Mouse (Mus musculus): ENCODE data around the gene Pemt.

Pemt gene

DNA sequence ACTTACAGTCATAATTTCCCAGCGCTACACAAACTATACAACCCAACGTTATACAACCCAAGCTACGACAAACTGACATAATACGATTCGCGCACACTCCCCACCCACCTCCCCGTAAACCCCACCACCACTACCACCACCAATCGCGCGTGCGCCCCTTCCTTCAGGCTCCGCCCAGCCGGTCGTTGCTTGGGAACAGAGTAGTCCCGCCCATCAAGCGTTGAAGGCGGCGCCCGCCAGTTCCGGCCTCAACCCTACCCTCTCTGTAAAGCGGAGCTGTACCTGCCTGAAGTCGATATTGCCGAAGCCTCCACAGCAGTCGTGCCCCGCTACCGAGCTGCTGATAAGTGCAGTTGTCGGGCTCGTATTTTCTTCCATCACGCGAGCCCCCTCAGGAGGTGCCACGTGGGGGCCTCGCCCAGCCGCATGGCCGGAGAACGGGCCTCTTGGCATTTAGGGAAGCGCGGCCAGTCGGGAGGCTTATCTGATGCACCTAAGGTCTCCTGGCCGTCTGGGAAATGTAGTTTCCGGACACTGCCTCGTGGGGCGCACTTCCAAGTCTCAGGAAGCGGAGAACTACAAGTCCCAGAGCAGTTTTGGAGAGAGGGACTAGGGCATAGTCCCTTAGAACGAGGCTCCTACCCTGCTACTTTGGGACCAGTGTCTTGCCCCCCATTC is at the start of gene Pemt:
Gene Pemt, minus strand, starts transcription at position 432 of the 678 bp plus-strand sequence.
- DNase-seq (ENCODE audit: low read depth), result peak; percentile 98

DNA sequence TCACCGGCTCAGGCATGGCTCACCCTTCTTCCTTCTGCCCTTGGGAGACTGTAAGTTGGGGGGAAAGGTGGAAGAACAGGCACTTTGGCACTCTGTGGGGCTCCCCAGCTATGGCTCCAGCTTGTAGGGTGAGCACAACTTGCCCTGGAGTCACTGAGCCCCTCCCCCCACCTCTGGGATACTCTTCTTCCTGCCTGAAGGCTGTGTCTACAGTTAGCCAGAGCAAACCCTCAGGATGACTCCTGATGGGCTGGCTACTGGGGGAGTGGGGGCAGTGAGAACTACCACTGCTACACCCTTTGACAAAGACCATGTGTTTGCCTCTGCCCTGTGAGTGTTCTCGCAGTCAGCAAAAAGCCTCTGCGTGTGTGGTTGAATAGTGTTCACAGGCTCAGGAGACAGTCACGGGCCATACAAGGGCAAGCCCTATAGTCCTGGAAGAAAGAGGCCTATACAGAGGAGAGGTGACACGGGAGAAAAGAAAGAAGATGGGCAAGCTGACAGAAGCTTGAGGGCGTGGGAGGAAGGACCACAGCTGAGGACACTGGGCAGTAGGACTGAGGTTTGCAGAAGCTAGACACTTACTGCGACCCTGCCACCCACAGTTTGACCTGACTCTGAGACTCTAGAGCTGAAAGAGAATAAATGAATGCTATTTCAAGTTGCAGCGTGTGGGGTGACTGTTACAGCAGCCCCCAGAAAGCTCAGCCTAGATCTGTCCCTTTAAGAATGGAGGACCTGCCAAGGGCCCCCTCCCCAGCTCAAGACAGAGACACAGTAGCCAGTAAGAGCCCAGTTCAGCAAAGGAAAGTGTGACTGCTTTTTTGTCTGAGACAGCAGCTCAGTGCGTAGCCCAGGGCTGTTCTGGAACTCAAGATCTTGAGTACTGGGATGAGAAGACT is 48.9 kb upstream of the Pemt start:
- DNase-seq (ENCODE audit: low read depth), result no peak

DNA sequence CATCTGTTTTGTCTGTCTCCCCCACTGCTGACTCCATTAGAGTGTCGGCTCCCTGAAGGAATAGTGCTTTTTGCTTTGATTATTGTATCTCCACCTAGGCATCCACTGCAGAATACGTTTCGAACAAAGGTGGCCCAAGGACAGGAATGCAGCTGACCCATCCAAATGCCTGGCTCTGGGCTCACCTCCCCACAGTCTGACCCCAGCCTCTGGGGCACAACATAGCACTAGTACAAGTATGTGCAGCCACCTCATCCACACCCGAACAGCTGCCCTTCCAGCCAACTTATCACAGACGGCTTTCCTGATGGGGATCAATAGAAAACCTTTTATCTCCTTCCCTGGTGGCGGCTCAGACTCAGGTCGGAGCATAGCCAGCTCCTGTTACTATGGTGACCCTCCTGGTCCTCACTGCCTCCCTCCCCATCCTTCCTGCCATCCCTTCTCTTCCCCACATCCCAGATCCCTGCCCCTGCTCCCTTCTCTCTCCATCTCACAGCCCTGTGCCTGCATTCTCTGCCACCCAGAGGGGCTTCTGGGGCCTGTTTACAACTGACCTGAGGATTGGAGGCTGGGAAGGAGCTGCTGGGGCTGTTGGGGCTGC is 47.8 kb upstream of the Pemt start:
- no peak for DNase-seq (ENCODE audit: low read depth)

DNA sequence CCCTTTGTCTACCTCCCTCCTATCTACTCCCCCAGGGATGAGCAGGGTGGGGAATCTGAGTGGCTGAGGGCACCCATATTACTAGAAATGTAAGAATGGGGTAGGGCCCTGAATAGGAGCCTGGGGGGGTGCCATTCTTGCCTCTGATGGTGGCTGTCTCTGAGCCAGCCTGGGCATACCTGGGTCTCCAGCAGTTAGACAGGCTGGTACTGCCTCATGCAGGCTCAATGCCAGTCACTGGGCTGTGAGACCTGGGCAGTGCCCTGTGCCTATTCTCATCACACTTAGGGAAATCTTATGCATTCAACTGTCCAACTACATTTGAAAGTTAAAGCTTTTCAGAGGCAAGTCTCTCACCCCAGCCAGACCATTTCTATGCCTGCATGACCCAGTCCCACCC is 46.9 kb upstream of the Pemt start:
- DNase-seq (ENCODE audit: low read depth), result no peak

DNA sequence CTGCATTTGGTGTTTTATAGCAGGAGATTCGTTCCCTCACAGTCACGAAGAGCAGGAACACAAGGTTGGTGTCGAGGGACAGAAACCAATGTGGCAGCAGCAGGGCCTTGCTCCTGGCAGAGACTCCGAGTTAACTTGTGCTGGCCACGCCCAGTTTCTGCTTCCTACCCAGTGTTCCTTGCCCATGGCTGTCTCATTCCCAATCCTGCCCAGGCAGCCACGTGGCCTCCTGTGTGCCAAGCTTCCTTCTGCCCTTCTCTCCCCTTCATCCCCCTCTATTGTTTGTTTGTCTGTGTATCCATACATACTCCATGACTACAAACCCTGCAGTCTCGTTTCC is 45.1 kb upstream of the Pemt start:
- DNase-seq (ENCODE audit: low read depth), result no peak

DNA sequence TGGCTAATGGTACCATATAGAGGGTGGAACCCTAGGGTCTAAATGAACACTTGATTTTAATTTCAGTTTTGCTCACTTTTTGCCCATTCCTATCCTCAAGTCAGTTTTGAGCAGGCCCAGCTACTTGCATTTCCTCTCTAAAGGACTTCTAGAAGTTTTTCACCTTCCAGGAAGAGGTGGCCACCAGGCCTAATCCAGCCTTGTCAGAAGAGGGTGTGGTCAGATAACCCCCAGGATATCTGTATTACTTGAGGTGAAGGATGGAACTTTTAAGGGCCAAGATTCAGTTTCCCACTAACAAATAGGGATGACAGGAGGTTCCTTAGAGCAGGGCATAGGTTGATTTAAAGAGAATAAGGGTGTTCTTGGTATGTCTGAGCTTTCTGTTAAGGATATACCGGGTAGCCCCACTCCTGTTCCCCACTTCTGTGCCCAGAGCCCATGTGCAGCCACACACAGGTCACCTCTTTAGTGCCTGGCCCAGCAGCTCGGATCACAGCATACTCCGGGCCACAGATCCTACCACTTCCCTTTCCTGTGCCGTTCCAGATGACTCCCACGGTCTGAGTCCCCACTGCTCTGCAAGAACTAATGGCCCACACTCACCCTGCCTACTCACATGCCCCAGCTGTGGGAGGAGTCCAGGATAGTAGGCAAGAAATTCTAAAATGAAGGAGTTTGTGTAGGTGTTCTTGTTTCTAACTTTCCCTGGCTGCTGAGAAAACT is 44.6 kb upstream of the Pemt start:
- no peak for DNase-seq (ENCODE audit: low read depth)

DNA sequence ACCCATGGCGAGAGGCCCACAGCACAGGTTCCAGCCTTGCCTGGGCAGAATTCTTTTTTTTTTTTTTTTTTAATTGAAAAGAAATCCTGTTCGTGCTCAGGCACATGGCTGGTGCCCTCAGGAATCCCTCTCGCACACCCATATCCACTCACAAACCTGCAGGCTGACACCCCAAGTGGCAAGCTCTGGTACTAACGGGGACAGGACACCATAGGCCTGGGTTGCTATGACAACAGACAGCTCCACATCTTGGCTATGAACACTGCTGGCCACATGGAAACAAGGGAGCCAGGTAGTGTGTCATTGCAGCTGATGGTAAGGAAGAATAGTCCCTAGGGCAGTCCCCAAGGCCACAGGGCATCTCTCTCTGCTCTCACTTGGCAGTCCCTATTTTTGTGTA is 42.7 kb upstream of the Pemt start:
- DNase-seq (ENCODE audit: low read depth), result no peak

DNA sequence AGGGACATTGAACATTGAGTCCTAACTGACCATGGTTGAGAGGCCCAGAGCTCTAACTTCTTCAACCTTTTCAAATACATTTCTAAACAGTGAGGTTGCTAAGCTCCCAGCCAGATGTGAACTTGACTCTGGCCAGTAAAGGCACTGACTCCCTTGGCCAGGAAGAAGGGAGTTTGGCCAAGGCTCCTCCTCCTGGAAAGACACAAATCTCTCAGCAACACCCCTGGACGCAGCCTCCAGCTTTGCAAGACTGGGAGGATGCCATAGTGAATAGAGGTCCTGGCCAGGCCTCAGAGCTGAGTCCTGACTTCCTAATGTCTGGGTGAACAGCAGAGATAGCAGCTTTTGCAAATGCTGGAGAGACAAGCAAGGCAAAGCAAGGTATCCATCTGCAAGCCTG is 40.4 kb upstream of the Pemt start:
- DNase-seq (ENCODE audit: low read depth), result no peak

DNA sequence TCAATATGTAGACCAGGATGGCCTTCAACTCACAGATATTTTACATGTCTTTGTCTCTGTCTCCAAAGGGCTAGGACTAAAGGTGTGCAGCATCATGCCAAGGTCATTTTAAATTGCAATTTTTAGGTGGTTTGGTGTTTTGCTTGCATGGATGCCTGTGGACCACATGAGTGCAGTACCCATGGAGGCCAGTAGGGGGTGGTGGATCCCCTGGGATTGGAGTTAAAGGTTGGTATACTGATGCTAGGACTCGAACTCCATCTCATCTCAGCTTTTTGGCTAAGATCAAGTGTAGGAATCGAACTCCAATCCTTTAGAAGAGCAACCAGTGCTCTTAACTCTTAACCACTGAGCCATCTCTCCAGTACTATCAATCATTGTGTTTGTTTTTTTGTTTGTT is 38.3 kb upstream of the Pemt start:
- DNase-seq (ENCODE audit: low read depth), result peak; percentile 82

DNA sequence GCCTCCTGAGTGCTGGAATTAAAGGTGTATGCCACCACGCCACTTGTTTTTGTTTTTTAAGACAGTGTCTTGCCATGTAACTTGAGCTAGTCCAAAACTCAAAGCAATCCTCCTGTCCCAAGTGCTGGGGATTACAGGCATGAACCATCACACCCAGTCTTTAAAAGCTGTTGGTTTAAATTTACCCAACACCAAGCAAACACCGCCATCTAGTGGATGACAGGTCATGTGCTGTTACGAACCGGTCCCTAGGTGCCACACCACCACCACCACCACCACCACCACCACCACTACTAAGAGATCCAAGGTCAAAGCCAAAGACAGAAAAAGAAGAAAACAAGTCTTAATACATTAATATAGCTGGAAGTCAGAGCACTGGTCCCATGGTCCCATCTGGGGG is 30.5 kb upstream of the Pemt start:
- peak; percentile 89 for DNase-seq (ENCODE audit: low read depth)

DNA sequence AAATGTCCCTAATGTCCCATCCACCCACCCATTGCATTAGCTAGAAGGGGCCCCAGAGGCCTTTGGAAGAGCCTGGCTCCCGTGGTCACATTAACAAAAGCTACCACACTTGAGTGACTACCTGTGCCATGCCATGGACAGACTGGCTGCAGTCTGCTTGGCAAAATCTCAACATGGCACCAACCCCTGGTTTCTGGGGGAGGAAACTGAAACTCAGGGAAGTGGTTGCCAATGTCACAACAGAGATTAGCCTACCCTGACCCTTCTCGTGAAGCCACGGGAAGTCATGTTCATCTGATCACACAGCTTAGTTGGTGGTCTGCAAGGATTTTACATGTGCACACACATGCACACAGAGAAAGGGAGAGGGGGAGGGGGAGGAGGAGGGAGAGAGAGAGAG is 29.9 kb upstream of the Pemt start:
- DNase-seq (ENCODE audit: low read depth), result no peak

DNA sequence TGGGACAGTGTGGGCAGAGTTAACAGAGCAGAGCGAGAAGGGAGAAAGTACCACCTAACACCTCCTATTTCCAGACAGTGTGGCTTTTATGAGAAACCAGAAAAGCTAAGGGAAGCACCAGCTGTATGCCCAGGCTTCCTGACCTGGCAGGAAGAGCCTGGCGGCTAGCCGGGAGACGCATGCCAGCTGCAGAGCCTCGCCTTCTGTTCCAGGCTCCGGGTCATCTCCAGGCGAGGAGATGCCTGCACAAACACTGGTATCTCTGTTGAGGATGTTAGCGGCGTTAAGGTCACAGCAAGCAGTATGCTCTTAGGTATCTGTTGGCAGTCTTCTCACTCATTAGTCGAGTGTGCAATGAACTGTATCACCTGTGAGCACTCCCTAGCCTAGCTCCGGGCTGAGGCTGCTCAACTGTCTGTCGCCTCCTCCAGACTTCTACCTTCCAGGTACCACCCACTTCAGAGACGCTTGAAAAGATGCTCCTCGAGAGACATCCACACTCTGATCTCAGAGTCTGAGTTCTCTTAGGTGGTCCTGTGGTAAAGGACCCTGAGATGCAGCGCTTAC is 27.7 kb upstream of the Pemt start:
- DNase-seq (ENCODE audit: low read depth), result no peak

DNA sequence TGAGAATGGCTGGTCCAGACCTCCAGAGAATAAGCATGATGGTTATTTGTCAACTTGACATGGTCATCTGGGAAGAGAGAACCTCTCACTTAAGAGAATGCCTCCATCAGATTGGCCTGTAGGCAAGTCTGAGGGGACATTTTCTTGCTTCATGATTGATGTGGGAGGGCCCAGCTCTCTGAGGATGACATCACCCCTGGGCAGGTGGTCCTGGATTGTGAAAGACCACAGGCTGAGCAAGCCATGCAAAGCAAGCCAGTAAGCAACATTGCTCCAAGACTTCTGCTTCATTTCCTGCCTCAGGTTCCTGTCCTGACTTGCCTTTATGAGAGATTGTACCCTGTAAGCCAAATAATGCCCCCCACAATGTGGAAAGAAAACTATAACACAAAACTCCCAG is 26.8 kb upstream of the Pemt start:
- no peak for DNase-seq (ENCODE audit: low read depth)

DNA sequence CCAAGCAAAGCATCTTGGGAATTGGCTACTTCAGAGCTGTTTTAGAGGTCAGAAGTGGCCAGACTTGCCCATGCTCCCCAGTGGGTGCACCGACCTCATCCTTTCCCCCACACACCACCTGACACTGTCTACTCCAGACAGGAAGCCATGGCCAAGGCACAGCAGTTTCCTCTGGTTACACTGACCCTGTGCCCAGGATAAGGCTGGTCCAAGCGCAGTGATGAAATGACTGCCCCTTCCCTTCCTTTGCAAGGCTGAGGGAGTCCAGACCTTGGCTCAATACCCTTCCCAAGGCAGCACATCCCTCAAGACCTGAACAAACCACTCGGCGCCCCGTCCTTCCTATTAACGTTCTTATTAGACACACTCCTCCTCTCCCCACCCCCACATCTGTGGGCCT is 24.9 kb upstream of the Pemt start:
- no peak for DNase-seq (ENCODE audit: low read depth)

DNA sequence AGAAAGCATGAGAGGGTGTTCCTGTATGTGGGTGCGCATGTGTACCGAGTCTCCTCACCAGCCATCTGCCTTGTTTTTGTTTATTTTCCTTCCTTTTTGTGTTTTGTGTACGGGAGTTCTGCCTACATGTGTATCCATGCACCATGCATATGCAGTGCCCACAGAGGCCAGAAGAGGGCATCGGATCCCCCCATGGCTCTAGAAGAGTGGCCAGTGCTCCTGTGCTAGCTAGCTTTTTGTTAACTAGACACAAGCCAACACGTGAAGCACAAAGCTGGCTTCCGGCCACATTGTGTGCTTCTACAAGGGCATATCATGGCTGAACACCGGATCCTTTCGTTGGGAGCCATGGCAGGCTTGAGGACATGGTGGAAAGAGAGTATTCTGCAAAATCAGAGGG is 24.3 kb upstream of the Pemt start:
- DNase-seq (ENCODE audit: low read depth), result peak; percentile 70

DNA sequence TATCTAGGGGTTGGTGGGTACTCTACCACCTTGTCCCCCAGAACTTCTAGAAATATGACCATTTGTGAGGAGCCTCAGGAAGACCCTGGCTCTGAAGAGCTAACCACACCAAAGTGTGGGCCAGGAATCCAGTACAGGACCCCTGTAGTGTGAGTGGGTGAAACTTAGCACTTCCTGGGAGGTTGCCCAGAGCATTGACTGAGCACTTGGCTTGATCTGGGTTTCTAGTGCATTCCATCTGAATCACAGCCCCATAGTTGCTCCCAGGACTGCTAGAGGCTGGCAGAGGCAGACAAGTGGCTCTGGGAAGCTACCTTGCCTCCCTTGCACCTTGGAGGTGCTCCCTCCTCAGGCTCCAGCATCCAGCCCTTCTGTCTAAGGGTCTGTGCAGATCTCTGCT is 22.3 kb upstream of the Pemt start:
- no peak for DNase-seq (ENCODE audit: low read depth)

DNA sequence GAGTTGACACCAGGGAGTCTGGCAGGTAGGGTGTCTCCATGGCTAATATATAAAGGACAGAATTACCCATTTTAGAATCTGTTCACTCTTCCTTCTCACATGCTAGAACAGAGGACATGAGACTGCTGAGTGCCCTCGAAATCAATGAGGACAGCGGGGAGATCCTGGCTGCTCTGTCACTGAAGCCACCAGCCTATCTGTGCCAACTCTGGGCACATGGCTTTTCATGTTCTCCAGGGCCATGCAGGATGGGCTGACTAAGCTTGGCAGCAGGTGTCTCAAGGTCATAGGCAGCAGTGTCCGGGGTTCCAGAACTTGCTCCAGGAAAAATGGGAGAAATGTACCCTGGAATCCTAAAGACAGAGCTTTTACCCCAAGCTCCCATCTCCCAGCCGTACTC is 21.4 kb upstream of the Pemt start:
- DNase-seq (ENCODE audit: low read depth), result no peak

DNA sequence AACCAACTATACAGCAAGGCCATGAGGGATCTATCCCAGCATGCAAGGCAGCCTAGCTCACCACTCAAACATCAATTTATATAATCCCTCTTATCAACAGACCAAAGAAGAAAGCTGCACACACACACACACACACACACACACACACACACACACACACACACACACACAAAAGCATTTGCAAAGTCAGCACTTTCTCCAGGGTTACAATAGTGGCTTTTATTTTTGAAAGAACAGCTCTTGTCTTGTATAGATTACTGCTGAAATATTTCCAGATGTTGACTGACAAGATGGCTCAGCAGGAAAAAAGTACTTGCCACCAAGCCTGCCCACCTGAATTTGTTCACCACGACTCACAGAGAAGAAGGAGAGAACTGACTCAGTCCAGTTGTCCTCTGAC is 19.0 kb upstream of the Pemt start:
- no peak for DNase-seq (ENCODE audit: low read depth)

DNA sequence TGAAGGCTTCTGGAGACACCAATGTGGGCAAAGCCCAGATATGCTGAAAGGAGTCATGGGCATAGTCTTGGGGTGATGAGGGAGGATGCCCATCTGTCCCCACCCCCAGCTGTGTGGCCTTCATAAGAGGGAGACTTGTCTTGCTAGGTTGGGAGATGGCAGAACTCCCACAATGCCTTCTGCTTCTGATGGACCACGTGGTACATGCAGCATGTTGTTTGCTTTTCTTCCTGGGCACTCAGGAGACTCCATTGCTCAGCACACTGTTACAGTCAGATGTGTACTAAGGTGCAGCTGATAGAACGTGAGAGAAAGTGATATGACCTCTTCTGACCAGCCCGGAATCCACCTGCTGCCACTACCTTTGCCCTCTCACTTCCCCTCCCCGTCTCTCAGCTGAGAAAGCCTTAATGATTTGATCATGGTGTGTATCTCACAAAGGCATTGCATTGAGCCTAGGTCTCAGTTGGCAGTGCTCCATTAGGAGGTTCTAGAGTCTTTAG is 15.3 kb upstream of the Pemt start:
- no peak for DNase-seq (ENCODE audit: low read depth)

DNA sequence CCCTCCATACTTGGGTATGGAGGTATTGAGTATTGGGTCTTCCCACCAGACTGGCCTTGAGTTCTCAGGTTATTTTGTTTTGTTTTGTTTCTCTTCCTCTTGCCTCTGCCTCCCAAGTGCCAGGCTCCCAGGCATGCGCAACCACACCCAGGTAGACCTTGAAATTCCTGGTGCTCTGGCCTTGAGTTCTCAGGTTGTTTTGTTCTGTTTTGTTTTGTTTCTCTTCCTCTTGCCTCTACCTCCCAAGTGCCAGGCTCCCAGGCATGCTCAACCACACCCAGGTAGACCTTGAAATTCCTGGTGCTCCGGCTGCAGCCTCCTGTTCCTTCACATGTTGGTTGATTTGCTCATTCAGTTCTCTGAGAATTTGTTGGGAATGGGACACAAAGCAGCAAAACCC is 13.7 kb upstream of the Pemt start:
- DNase-seq (ENCODE audit: low read depth), result no peak

DNA sequence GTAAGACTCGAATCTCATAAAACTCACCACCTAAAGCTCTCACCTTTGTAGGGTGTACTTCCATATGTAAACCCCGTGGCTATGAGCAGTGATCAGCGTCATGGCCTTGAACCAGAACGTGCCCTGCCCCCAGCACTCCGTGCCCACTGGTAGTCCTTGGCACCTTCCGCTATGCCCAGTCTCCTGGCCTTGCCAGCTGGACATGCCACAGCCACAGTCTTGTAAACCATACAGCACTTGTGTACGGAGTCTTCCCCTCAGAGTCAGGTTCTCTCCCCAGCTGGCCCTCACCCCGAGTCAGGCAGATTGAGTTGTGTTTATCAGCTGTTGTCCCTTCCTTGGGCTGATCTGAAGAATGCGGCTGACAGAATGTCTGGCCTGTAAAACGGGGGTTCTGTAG is 12.2 kb upstream of the Pemt start:
- DNase-seq (ENCODE audit: low read depth), result no peak

DNA sequence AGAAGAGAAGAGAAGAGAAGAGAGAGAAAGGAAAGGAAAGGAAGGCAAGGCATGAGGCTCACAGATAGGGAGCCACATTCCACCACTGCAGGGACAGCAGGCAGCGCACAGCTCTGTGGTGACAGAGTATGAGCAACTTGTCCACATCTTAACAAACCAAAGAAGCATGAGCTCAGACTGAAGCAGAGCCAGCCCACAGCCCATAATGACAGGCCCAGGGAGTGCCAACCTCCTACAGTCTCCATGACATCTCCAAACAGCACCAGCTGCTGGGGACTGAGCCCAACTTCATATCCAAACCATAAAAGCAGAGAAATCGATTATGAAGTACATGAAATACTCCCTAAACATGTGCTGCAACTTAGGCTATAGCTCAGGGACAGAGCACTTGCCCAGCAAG is 11.7 kb upstream of the Pemt start:
- no peak for DNase-seq (ENCODE audit: low read depth)
